Mouse (Mus musculus): ENCODE results near the gene Hectd1. TPM values are rescaled to one million over a fixed set of nuclear protein-coding genes. Genes with fewer than 3 reads are reported as not detected.

The Hectd1 gene
- polyA plus RNA-seq, 1 experiment from 2014 or later, result 36.0 TPM

DNA sequence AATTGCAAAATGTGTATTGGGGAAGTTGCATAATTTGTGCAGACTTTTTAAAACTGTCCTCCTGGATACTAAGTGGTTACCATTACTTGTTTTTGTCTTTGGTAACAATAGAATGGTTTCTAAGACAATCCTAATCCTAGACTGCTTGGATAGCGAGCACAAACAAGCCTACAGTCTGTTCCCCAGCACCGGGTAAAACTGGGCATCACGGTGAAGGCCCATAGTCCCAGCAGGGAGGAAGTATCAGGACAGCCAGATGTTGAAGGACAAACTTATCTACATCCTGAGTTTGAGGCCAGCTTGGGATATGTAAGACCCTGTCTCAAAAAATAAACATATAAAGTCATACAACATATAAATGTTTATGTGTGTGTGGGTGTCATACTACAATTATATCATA, 5.9 kb upstream of the Hectd1 start:
- Histone ChIP-seq H3K4me3 (no peak overlapping the region), H3K4me2 (replicated peaks) (no peak overlapping the region), H3K27ac (no peak overlapping the region), H3K9me3 (no peaks in the 10 kb centered on the region), H3K27me3 (replicated peaks) (no peaks in the 10 kb centered on the region), H3K9ac (no peak overlapping the region), H3K36me3 (no peaks in the 10 kb centered on the region), H3K4me1 (peaks cover 2% of the 10 kb centered on the region; the same call in 1 of the 2 replicates)
- WGBS, result 75% methylated on average over 3 of the region's 3 CpGs
- no peak for ATAC-seq (ENCODE audit: low FRiP score, low read depth)

GRCm38 (mm10) chr12:51831931-51832330, 2.6 kb upstream of the Hectd1 start:
- ATAC-seq (ENCODE audit: low FRiP score, low read depth), result no peak
- H3K27me3 ChIP-seq (replicated peaks), result no peaks in the 10 kb centered on the region
- no peak overlapping the region for H3K4me3 ChIP-seq
- no peak overlapping the region for H3K4me2 ChIP-seq (replicated peaks)
- WGBS, result 82% methylated on average over 13 of the region's 13 CpGs
- H3K27ac ChIP-seq, result no peak overlapping the region
- H3K4me1 ChIP-seq, result peaks cover 16% of the 10 kb centered on the region
- no peaks in the 10 kb centered on the region for H3K36me3 ChIP-seq
- H3K9me3 ChIP-seq, result no peaks in the 10 kb centered on the region
- H3K9ac ChIP-seq, result no peak overlapping the region

DNA sequence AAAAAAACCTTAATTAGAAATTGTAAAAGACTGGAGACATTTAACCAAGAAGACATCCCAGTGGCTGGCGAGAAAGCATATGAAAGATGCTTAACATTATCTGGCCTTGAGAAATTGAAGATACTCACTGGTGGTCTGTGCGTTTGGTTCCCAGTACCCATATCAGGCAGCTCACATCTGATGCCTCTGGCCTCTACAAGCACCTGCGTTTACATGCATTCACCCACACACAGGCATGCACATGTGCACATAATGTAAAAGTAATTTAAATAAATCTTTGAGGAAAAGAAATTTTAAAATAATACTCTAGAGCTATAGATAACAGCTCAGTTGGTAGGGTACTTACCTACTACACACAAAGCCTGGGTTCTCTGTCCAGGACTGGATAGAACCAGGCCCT, 2.0 kb upstream of the Hectd1 start:
- no peak overlapping the region for H3K27ac ChIP-seq
- H3K4me3 ChIP-seq, result no peak overlapping the region
- H3K9me3 ChIP-seq, result no peaks in the 10 kb centered on the region
- no peak for ATAC-seq (ENCODE audit: low FRiP score, low read depth)
- peaks cover 16% of the 10 kb centered on the region for H3K4me1 ChIP-seq
- H3K9ac ChIP-seq, result no peak overlapping the region
- WGBS, result 97% methylated on average over 3 of the region's 3 CpGs
- no peaks in the 10 kb centered on the region for H3K27me3 ChIP-seq (replicated peaks)
- H3K36me3 ChIP-seq, result no peaks in the 10 kb centered on the region
- no peak overlapping the region for H3K4me2 ChIP-seq (replicated peaks)

GRCm38 (mm10) chr12:51830671-51831070, 1.3 kb upstream of the Hectd1 start:
- Histone ChIP-seq H3K27me3 (replicated peaks) (no peaks in the 10 kb centered on the region), H3K4me3 (no peak overlapping the region), H3K4me2 (replicated peaks) (peak overlapping the region; percentile 67), H3K9me3 (no peaks in the 10 kb centered on the region), H3K4me1 (peaks cover 16% of the 10 kb centered on the region), H3K36me3 (no peaks in the 10 kb centered on the region), H3K27ac (no peak overlapping the region), H3K9ac (no peak overlapping the region)
- 98% methylated on average over 1 of the region's 1 CpGs for WGBS
- ATAC-seq (ENCODE audit: low FRiP score, low read depth), result no peak

DNA sequence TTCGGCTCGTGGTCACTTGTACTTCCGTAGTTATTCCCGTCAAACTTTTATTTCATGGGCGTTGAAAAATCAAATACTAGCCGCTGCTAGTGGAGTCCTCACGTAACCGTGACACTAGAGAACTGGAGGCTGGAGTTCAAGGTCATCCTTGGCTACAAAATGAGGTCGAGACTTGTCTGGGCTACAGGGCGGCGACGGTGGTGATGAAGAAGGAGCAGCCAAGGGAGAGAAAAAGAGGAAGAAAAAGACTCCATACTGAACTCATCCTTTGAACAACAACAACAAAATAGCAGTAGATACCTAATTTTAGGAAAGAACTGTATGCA, 704 bp upstream of the Hectd1 start:
- H3K4me3 ChIP-seq, result peak overlapping the region; percentile 94
- peak overlapping the region; percentile 99 for H3K27ac ChIP-seq
- no peak for ATAC-seq (ENCODE audit: low FRiP score, low read depth)
- peak overlapping the region; percentile 99 for H3K9ac ChIP-seq
- H3K4me2 ChIP-seq (replicated peaks), result peak overlapping the region; percentile 67
- H3K27me3 ChIP-seq (replicated peaks), result no peaks in the 10 kb centered on the region
- H3K36me3 ChIP-seq, result peaks cover 4% of the 10 kb centered on the region
- WGBS, result under 1% methylated on average over 12 of the region's 12 CpGs
- H3K9me3 ChIP-seq, result no peaks in the 10 kb centered on the region
- peaks cover 16% of the 10 kb centered on the region for H3K4me1 ChIP-seq

DNA sequence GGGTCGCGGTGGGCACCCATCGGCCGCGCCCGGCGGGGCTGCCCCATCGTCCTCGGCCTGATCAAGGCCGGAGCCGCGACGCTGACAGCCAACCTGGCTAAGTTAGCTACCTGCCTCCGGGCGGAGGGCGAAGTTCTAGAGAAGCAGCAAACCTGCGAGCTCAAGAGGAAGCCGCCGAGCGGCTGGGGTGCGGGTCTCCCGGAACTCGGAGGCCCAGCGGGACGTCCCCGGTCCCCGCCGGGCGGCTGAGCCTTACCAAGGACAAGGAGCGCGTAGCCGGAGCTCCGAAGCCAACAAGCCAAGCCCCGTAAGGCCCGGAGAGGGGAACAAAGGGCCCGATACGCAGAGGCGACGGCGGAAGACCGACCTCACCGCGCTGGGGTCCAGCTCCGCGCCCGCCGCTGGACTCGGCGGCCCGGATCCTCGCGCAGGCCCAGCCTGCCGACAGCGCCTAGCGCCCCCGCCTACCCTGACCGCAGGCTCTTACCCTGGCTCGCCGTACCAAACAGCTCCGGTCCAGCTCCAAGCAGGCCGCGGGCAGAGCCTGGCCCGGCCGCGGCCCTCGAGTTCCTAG, 533 bp downstream of the Hectd1 start:
- WGBS, result under 1% methylated on average over 66 of the region's 66 CpGs
- H3K36me3 ChIP-seq, result peaks cover 12% of the 10 kb centered on the region
- H3K9me3 ChIP-seq, result no peaks in the 10 kb centered on the region
- H3K4me2 ChIP-seq (replicated peaks), result peak overlapping the region; percentile 67
- H3K4me1 ChIP-seq, result peaks cover 16% of the 10 kb centered on the region
- H3K27me3 ChIP-seq (replicated peaks), result no peaks in the 10 kb centered on the region
- ATAC-seq (ENCODE audit: low FRiP score, low read depth), result peak; percentile 85
- peak overlapping the region; percentile 99 for H3K9ac ChIP-seq
- H3K27ac ChIP-seq, result peak overlapping the region; percentile 99
- H3K4me3 ChIP-seq, result peak overlapping the region; percentile 94

- WGBS, result 33% methylated on average over 6 of the region's 6 CpGs
Observed at GRCm38 (mm10) chr12:51827958-51828650, 1.2 kb downstream of the Hectd1 start.

DNA sequence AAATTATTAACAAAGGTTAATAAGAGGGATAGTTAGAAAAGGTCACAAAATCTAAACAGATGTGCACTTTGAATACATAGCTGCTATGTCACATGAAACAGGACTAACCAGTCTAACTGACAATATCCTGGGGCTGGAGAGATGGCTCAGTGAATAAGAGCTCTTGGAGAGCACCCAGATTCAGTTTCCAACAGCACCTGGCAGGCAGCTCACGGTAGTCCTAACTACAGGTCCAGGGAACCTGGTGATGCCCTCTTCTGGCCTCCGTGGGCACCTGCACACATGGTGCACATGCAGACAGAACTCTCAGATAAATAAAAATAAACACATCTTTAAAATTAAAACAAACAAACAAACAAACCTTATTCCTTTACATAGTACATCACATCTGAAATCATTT, 4.0 kb downstream of the Hectd1 start:
- ATAC-seq (ENCODE audit: low FRiP score, low read depth), result no peak
- Histone ChIP-seq H3K4me1 (peaks cover 15% of the 10 kb centered on the region), H3K9ac (no peak overlapping the region), H3K27me3 (replicated peaks) (no peaks in the 10 kb centered on the region), H3K27ac (no peak overlapping the region), H3K4me2 (replicated peaks) (no peak overlapping the region), H3K4me3 (no peak overlapping the region), H3K9me3 (no peaks in the 10 kb centered on the region), H3K36me3 (peaks cover 12% of the 10 kb centered on the region)
- 93% methylated on average over 2 of the region's 2 CpGs for WGBS

More at GRCm38 (mm10) chr12:51827958-51828650, 1.2 kb downstream of the Hectd1 start:
- Histone ChIP-seq H3K4me2 (replicated peaks) (peak overlapping the region; percentile 67), H3K9ac (peak overlapping the region; percentile 99), H3K36me3 (peaks cover 12% of the 10 kb centered on the region), H3K27me3 (replicated peaks) (no peaks in the 10 kb centered on the region), H3K9me3 (no peaks in the 10 kb centered on the region), H3K27ac (no peak overlapping the region), H3K4me3 (peak overlapping the region; percentile 94), H3K4me1 (peaks cover 16% of the 10 kb centered on the region)
- ATAC-seq (ENCODE audit: low FRiP score, low read depth), result no peak

- H3K36me3 ChIP-seq, result peaks cover 12% of the 10 kb centered on the region
- H3K27ac ChIP-seq, result no peak overlapping the region
- ATAC-seq (ENCODE audit: low FRiP score, low read depth), result no peak
- 89% methylated on average over 5 of the region's 5 CpGs for WGBS
- no peaks in the 10 kb centered on the region for H3K9me3 ChIP-seq
- H3K27me3 ChIP-seq (replicated peaks), result no peaks in the 10 kb centered on the region
- no peak overlapping the region for H3K4me3 ChIP-seq
- H3K4me1 ChIP-seq, result peaks cover 11% of the 10 kb centered on the region
- no peak overlapping the region for H3K4me2 ChIP-seq (replicated peaks)
- H3K9ac ChIP-seq, result no peak overlapping the region
Observed at GRCm38 (mm10) chr12:51823311-51823710, 6.0 kb downstream of the Hectd1 start.

- H3K36me3 ChIP-seq, result peaks cover 12% of the 10 kb centered on the region
- ATAC-seq (ENCODE audit: low FRiP score, low read depth), result no peak
- WGBS, result 86% methylated on average over 2 of the region's 2 CpGs
- H3K4me3 ChIP-seq, result no peak overlapping the region
- H3K4me2 ChIP-seq (replicated peaks), result no peak overlapping the region
- no peak overlapping the region for H3K27ac ChIP-seq
- H3K27me3 ChIP-seq (replicated peaks), result no peaks in the 10 kb centered on the region
- peaks cover 13% of the 10 kb centered on the region for H3K4me1 ChIP-seq
- no peak overlapping the region for H3K9ac ChIP-seq
- no peaks in the 10 kb centered on the region for H3K9me3 ChIP-seq
Observed at GRCm38 (mm10) chr12:51822861-51823260, 6.5 kb downstream of the Hectd1 start.

- no peaks in the 10 kb centered on the region for H3K27me3 ChIP-seq (replicated peaks)
- no peak overlapping the region for H3K27ac ChIP-seq
- no peak overlapping the region for H3K9ac ChIP-seq
- no peak overlapping the region for H3K4me2 ChIP-seq (replicated peaks)
- peaks cover 12% of the 10 kb centered on the region for H3K36me3 ChIP-seq
- H3K4me3 ChIP-seq, result no peak overlapping the region
- peaks cover 6% of the 10 kb centered on the region for H3K4me1 ChIP-seq
- ATAC-seq (ENCODE audit: low FRiP score, low read depth), result no peak
- WGBS, result 72% methylated on average over 3 of the region's 3 CpGs
- no peaks in the 10 kb centered on the region for H3K9me3 ChIP-seq
Observed at GRCm38 (mm10) chr12:51822236-51822635, 7.1 kb downstream of the Hectd1 start.

DNA sequence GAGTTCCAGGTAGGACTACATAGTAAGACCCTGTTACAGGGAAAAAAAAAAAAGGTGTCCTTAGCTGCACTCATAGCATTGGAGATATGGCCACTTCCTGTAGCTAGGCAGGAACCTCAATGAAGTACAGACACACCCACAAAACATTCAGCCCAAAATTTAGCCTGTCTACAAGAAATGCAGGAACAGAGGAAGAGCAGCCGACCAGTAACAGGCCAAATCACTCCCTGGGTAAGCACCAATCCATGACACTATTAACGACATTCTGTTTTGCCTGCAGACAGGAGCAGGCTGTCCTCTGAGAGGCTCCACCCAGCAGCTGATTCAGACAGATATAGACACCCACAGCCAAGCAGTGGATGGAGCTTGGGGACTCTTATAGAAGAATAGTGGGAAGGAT, 8.1 kb downstream of the Hectd1 start:
- no peak overlapping the region for H3K4me3 ChIP-seq
- no peak overlapping the region for H3K9ac ChIP-seq
- H3K36me3 ChIP-seq, result peaks cover 12% of the 10 kb centered on the region
- no peaks in the 10 kb centered on the region for H3K27me3 ChIP-seq (replicated peaks)
- no peaks in the 10 kb centered on the region for H3K9me3 ChIP-seq
- WGBS, result 67% methylated on average over 2 of the region's 2 CpGs
- peaks cover 4% of the 10 kb centered on the region for H3K4me1 ChIP-seq
- no peak overlapping the region for H3K27ac ChIP-seq
- ATAC-seq (ENCODE audit: low FRiP score, low read depth), result no peak
- no peak overlapping the region for H3K4me2 ChIP-seq (replicated peaks)
